Mouse (Mus musculus) thymus, adult 2 months (tissue): ENCODE results near the gene Nfkbib.

Experiments
- CTCF ChIP-seq: fragments of 200-500 bp; IDR thresholded peaks from 2 replicates; pipeline ENCODE4 v1.5.1; 2012; ENCODE audit warnings: mild to moderate bottlenecking, control low read depth, low read length, moderate library complexity, borderline replicate concordance; ENCODE audit not compliant: control insufficient read depth, poor library complexity, insufficient read depth; ENCODE audit errors: extremely low read depth
- POLR2A ChIP-seq: fragments of 200-500 bp; IDR thresholded peaks from 2 replicates; pipeline ENCODE4 v1.6.1; 2012; ENCODE audit warnings: mild to moderate bottlenecking, low read length, control low read depth, moderate library complexity; ENCODE audit not compliant: control insufficient read depth, poor library complexity, insufficient read depth; ENCODE audit errors: extremely low read depth

GRCm38 (mm10) chr7:28727649-28728340 is 39.5 kb downstream of the Nfkbib start:
- TF ChIP-seq CTCF (no peak), POLR2A (no peak)
